Mouse (Mus musculus) megakaryocyte, embryonic 14.5 days (primary cell): ENCODE results near the gene Cpt1a.

Experiments used
- FLI1 ChIP-seq: IDR thresholded peaks from 2 replicates; pipeline ENCODE4 v1.6.1; 2012; ENCODE audit warnings: low read length, inconsistent platforms, mixed read lengths
- GATA1 ChIP-seq: IDR thresholded peaks from 3 replicates; pipeline ENCODE4 v1.6.1; 2012; ENCODE audit warnings: mixed read lengths, low read length, inconsistent platforms, borderline replicate concordance

GRCm38 (mm10) chr19:3347784-3348183 lies 25.6 kb downstream of the Cpt1a start:
- TF ChIP-seq GATA1 (no peak), FLI1 (no peak)
